Mouse (Mus musculus): ENCODE data around the gene Stxbp1.

- no peak for TF ChIP-seq POLR2A (IDR thresholded peaks at IDR 0.05; ENCODE audit: borderline replicate concordance, control insufficient read depth, low read depth, low read length)
- TF ChIP-seq CTCF (IDR thresholded peaks at IDR 0.05; ENCODE audit: control insufficient read depth, insufficient read depth, low read length), result no peak
Observed at GRCm38 (mm10) chr2:32847468-32847821, 400 bp upstream of the Stxbp1 start.
